Mouse (Mus musculus) lung, embryonic 14.5 days (tissue): ENCODE data around the gene Ifitm7. TPM values are rescaled to one million over a fixed set of nuclear protein-coding genes. Genes with fewer than 3 reads are reported as not detected.

Experiments
- ATAC-seq: fragments of 200-750 bp; cut with Nextera tagmentation; 2 replicates; pipeline ENCODE4 v1.8.0; 2017; ENCODE audit warnings: mild to moderate bottlenecking, moderate TSS enrichment, moderate library complexity; ENCODE audit not compliant: insufficient read depth
- DNase-seq: peaks from one replicate; pipeline ENCODE4 v3.0.0-alpha.2; 2015
- H3K27ac ChIP-seq: fragments of 300-500 bp; sonication (generic); 2 replicates; pipeline ENCODE4 v1.5.1; 2014; ENCODE audit warnings: low read depth, mild to moderate bottlenecking, moderate library complexity
- H3K27me3 ChIP-seq: fragments of 300-500 bp; sonication (generic); 2 replicates; pipeline ENCODE4 v1.6.1; 2014; ENCODE audit warnings: low read length, control low read depth; ENCODE audit not compliant: insufficient read depth
- H3K36me3 ChIP-seq: fragments of 300-500 bp; sonication (generic); 2 replicates; pipeline ENCODE4 v1.6.1; 2014; ENCODE audit warnings: control low read depth; ENCODE audit not compliant: insufficient read depth
- H3K4me1 ChIP-seq: fragments of 300-500 bp; sonication (generic); 2 replicates; pipeline ENCODE4 v1.6.1; 2014; ENCODE audit warnings: antibody characterized with exemption, control low read depth; ENCODE audit not compliant: insufficient read depth
- H3K4me2 ChIP-seq: fragments of 300-500 bp; sonication (generic); 2 replicates; pipeline ENCODE4 v1.6.1; 2014; ENCODE audit warnings: mild to moderate bottlenecking
- H3K4me3 ChIP-seq: fragments of 300-500 bp; sonication (generic); 2 replicates; pipeline ENCODE4 v1.5.1; 2014; ENCODE audit warnings: low read depth, low read length
- H3K9ac ChIP-seq: fragments of 300-500 bp; sonication (generic); 2 replicates; pipeline ENCODE4 v1.6.1; 2014
- H3K9me3 ChIP-seq: fragments of 300-500 bp; sonication (generic); 2 replicates; pipeline ENCODE4 v1.6.1; 2016; ENCODE audit warnings: low read depth, low read length, control low read depth
- CTCF ChIP-seq: IDR thresholded peaks from 2 replicates; pipeline ENCODE4 v1.5.1; 2016; ENCODE audit warnings: antibody characterized with exemption, low read depth
- whole genome bisulfite sequencing: fragments of 180-500 bp; shearing (Covaris S2); extraction: QIAGEN DNeasy Blood & Tissue Kit; methylation state at CpG from one replicate; pipeline ENCODE4 v1.1.7; 2014; 5-methylcytosine and 5-hydroxymethylcytosine counted together
- polyA plus RNA-seq: library from polyadenylated mRNA; unstranded; fragments of >200 nt; fragmentation: Nextera tagmentation; extraction: Ambion mirVana; gene quantifications from 2 replicates; pipeline ENCODE4 v1.2.1, GENCODE M21; 2014

Ifitm7 gene
- polyA plus RNA-seq, 1 experiment from 2014 or later = not detected

GRCm38 (mm10) chr16:13972051-13972450 lies 14.6 kb downstream of the Ifitm7 start:
- H3K4me2 ChIP-seq = no peak overlapping the region
- ATAC-seq (no peak), DNase-seq (no peak)
- H3K27ac ChIP-seq = no peak overlapping the region
- WGBS = 93% methylated on average over 8 of the region's 8 CpGs
- no peaks in the 10 kb centered on the region for H3K27me3 ChIP-seq
- TF ChIP-seq CTCF = no peak
- no peak overlapping the region for H3K9ac ChIP-seq
- H3K4me1 ChIP-seq = no peaks in the 10 kb centered on the region
- H3K4me3 ChIP-seq = no peak overlapping the region
- H3K36me3 ChIP-seq = no peaks in the 10 kb centered on the region
- no peaks in the 10 kb centered on the region for H3K9me3 ChIP-seq

DNA sequence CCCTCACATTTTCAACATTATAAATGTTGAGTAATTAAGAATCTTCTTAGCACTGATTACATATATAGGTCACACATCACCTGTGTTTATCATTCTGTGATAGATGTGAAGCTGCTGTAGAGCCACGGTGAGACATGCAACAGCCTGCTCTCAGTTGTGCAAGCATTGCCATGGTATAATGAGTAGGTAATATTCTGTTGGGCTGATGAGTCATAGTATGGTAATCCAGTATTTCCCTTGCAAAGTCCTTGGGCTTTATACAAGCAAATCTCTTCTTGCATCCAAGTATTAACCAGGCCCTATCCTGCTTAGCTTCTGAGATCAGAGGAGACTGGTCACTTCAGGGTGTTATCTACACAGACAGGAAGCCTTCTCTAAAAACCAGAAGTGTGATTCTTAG lies 17.6 kb downstream of the Ifitm7 start:
- Histone ChIP-seq H3K36me3 (no peaks in the 10 kb centered on the region), H3K4me2 (no peak overlapping the region), H3K27me3 (no peaks in the 10 kb centered on the region), H3K27ac (no peak overlapping the region), H3K4me3 (no peak overlapping the region), H3K4me1 (no peaks in the 10 kb centered on the region), H3K9ac (no peak overlapping the region), H3K9me3 (no peaks in the 10 kb centered on the region)
- DNase-seq = no peak
- ATAC-seq = no peak
- WGBS = 45% methylated on average over 1 of the region's 1 CpGs
- TF ChIP-seq CTCF = no peak

DNA sequence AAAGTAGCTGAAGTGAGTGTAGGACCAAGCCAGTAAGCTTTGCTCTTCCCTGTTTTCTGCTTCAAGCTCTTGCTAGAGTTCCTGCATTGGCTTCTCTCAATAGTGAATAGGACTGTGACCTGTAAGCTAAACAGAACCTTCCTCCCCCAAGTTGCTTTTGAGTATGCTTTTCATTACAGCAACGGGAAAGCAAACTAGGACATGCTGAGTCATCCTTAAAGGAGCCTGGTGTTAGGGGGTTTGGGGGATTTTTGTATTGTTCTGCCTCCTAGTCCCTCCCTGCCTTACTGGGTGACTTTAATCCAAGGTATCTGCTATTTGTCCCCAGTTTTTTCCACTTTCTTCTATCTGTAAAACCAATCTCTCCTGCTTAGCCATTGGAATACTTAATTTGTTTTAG lies 24.6 kb downstream of the Ifitm7 start:
- ATAC-seq (no peak), DNase-seq (no peak)
- Histone ChIP-seq H3K9me3 (no peaks in the 10 kb centered on the region), H3K4me3 (no peak overlapping the region), H3K4me2 (no peak overlapping the region), H3K36me3 (no peaks in the 10 kb centered on the region), H3K27me3 (no peaks in the 10 kb centered on the region), H3K27ac (no peak overlapping the region), H3K9ac (no peak overlapping the region), H3K4me1 (no peaks in the 10 kb centered on the region)
- 12% methylated on average over 1 of the region's 1 CpGs for WGBS
- TF ChIP-seq CTCF = no peak

- Histone ChIP-seq H3K27ac (no peak overlapping the region), H3K9ac (no peak overlapping the region), H3K9me3 (no peaks in the 10 kb centered on the region), H3K27me3 (no peaks in the 10 kb centered on the region), H3K36me3 (no peaks in the 10 kb centered on the region), H3K4me3 (no peak overlapping the region), H3K4me2 (no peak overlapping the region), H3K4me1 (no peaks in the 10 kb centered on the region)
- 81% methylated on average over 3 of the region's 3 CpGs for WGBS
- TF ChIP-seq CTCF = no peak
- no peak for DNase-seq
- no peak for ATAC-seq
Measured at GRCm38 (mm10) chr16:13951245-13951644, 35.4 kb downstream of the Ifitm7 start.

- ATAC-seq (peak; percentile 63), DNase-seq (peak; percentile 45)
- H3K27me3 ChIP-seq = no peaks in the 10 kb centered on the region
- no peak overlapping the region for H3K4me3 ChIP-seq
- H3K4me1 ChIP-seq = no peaks in the 10 kb centered on the region
- no peak for TF ChIP-seq CTCF
- no peaks in the 10 kb centered on the region for H3K36me3 ChIP-seq
- no peaks in the 10 kb centered on the region for H3K9me3 ChIP-seq
- no peak overlapping the region; the same call in 1 of the 2 replicates for H3K27ac ChIP-seq
- H3K9ac ChIP-seq = no peak overlapping the region
- no peak overlapping the region for H3K4me2 ChIP-seq
- WGBS = 61% methylated on average over 1 of the region's 1 CpGs
Measured at GRCm38 (mm10) chr16:13946306-13946705, 40.4 kb downstream of the Ifitm7 start.

- DNase-seq (no peak), ATAC-seq (no peak)
- Histone ChIP-seq H3K4me2 (no peak overlapping the region), H3K4me3 (no peak overlapping the region), H3K4me1 (no peaks in the 10 kb centered on the region), H3K27me3 (0 out of 2 replicates have a peak, but pooled peaks cover 3% of the 10 kb centered on the region), H3K9me3 (no peaks in the 10 kb centered on the region), H3K9ac (no peak overlapping the region), H3K36me3 (no peaks in the 10 kb centered on the region), H3K27ac (no peak overlapping the region)
- no peak for TF ChIP-seq CTCF
- 56% methylated on average over 4 of the region's 4 CpGs for WGBS
Measured at GRCm38 (mm10) chr16:13945153-13945552, 41.5 kb downstream of the Ifitm7 start.

DNA sequence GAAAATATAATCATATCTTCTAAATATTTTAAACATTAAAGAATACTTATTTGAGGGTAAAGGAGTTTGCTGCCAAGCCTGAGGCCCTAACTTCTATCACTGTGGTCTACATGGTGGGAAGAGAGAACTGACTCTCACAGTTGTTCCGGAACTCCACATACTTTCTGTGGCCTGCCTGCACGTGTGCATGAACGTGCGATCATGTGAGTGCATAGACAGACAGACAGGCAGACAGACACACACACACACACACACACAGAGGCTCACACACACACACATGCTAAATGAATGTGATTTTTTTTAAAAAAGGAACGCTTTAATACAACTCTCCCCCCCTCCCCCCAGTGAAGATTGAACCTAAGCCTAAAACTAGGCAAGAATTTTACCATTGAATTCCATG lies 41.9 kb downstream of the Ifitm7 start:
- no peak overlapping the region for H3K4me2 ChIP-seq
- no peak overlapping the region for H3K4me3 ChIP-seq
- 64% methylated on average over 5 of the region's 5 CpGs for WGBS
- 0 out of 2 replicates have a peak, but pooled peaks cover 3% of the 10 kb centered on the region for H3K27me3 ChIP-seq
- H3K27ac ChIP-seq = no peak overlapping the region
- no peak overlapping the region for H3K9ac ChIP-seq
- DNase-seq (no peak), ATAC-seq (no peak)
- no peaks in the 10 kb centered on the region for H3K36me3 ChIP-seq
- no peaks in the 10 kb centered on the region for H3K9me3 ChIP-seq
- no peaks in the 10 kb centered on the region for H3K4me1 ChIP-seq
- TF ChIP-seq CTCF = no peak

DNA sequence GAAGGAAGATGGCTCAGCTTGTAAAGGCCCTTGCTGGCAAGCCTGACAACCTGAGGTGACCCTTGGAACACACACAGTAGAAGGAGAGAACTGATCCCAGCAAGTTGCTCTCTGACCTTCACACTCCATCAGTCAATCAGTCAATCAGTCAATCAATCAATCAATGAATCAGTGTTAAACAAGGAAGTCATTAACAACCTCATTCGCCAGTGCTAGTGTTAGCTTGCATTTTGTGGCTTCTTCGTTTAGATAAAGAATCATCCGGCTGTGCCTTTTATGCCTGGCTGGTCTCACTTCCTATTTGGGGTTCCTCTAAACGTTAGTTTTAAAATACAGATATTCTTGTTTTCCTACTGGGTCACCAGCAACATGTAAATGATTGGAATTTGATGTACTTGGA lies 42.5 kb downstream of the Ifitm7 start:
- Histone ChIP-seq H3K27ac (no peak overlapping the region), H3K36me3 (no peaks in the 10 kb centered on the region), H3K9ac (no peak overlapping the region), H3K9me3 (no peaks in the 10 kb centered on the region), H3K27me3 (0 out of 2 replicates have a peak, but pooled peaks cover 3% of the 10 kb centered on the region), H3K4me1 (no peaks in the 10 kb centered on the region), H3K4me2 (no peak overlapping the region), H3K4me3 (no peak overlapping the region)
- WGBS = 27% methylated on average over 4 of the region's 4 CpGs
- ATAC-seq (no peak), DNase-seq (peak; percentile 3)
- TF ChIP-seq CTCF = no peak
